Mouse (Mus musculus): ENCODE data around the gene Ivl. TPM values are rescaled to one million over a fixed set of nuclear protein-coding genes. Genes with fewer than 3 reads are reported as not detected.

The Ivl gene
- polyA plus RNA-seq, 1 experiment: not detected

- H3K27ac ChIP-seq (ENCODE audit: insufficient read depth, low read length): no peak overlapping the region
- TF ChIP-seq POLR2A (IDR thresholded peaks at IDR 0.05; ENCODE audit: extremely low read depth, insufficient read depth, low read length) (no peak), CTCF (IDR thresholded peaks at IDR 0.05; ENCODE audit: extremely low read depth, insufficient read depth, low read length) (no peak)
Measured at GRCm38 (mm10) chr3:92585055-92585454, 11.5 kb upstream of the Ivl start.

GRCm38 (mm10) chr3:92583164-92583826 lies 9.8 kb upstream of the Ivl start:
- no peaks in the 10 kb centered on the region for H3K4me1 ChIP-seq (ENCODE audit: control insufficient read depth, insufficient read depth, low read length)
- no peak overlapping the region for H3K4me3 ChIP-seq (ENCODE audit: insufficient read depth, low read length)
- no peak overlapping the region for H3K27ac ChIP-seq (ENCODE audit: insufficient read depth, low read length)
- no peak for TF ChIP-seq POLR2A (IDR thresholded peaks at IDR 0.05; ENCODE audit: extremely low read depth, insufficient read depth, low read length)
- no peak for TF ChIP-seq CTCF (IDR thresholded peaks at IDR 0.05; ENCODE audit: extremely low read depth, insufficient read depth, low read length)

More at GRCm38 (mm10) chr3:92585055-92585454, 11.5 kb upstream of the Ivl start:
- H3K4me3 ChIP-seq (ENCODE audit: insufficient read depth, low read length): no peak overlapping the region
- no peaks in the 10 kb centered on the region for H3K4me1 ChIP-seq (ENCODE audit: control insufficient read depth, insufficient read depth, low read length)

GRCm38 (mm10) chr3:92579508-92579907 lies 6.0 kb upstream of the Ivl start:
- Histone ChIP-seq H3K27ac (ENCODE audit: insufficient read depth, low read length) (no peak overlapping the region), H3K4me3 (ENCODE audit: insufficient read depth, low read length) (no peak overlapping the region), H3K4me1 (ENCODE audit: control insufficient read depth, insufficient read depth, low read length) (no peaks in the 10 kb centered on the region)
- TF ChIP-seq POLR2A (IDR thresholded peaks at IDR 0.05; ENCODE audit: extremely low read depth, insufficient read depth, low read length) (no peak), CTCF (IDR thresholded peaks at IDR 0.05; ENCODE audit: extremely low read depth, insufficient read depth, low read length) (no peak)

DNA sequence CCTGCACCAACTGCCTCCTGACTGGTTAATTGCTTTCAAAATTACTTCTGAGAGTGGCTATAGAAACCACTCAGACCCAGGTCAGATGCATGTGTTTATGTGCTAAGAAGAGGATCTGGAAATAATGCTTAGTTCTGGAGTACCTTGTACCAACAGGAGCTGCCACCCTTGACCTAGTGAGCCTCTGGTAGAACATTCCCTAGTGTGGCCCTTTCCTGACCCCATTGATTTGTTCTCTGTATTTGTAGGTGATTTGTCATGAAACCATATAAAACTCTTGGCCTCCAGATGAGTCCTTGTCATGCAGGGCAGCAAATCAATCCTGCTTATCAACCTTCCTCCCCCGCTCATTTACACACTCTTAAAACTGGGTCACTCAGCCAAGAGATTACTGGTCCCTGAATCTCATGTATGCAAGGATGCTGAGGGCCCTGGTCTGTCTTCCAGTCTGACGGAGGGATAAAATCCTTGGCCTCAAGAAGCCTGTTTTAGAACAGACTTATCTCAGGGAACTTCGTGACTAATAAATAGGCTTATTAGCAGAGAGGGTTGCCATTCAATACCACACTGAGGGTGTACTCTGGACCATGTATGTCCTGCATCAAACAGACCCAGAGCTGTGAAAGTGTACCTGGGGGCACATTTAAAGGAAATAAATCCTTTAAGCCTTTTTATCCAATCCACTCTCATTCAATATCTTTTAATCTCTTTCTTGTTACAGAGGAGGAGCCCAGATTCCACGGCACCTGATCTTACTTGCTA lies 5.3 kb upstream of the Ivl start:
- Histone ChIP-seq H3K4me1 (ENCODE audit: control insufficient read depth, insufficient read depth, low read length) (no peaks in the 10 kb centered on the region), H3K4me3 (ENCODE audit: insufficient read depth, low read length) (no peak overlapping the region), H3K27ac (ENCODE audit: insufficient read depth, low read length) (no peak overlapping the region)
- no peak for TF ChIP-seq CTCF (IDR thresholded peaks at IDR 0.05; ENCODE audit: extremely low read depth, insufficient read depth, low read length)
- TF ChIP-seq POLR2A (IDR thresholded peaks at IDR 0.05; ENCODE audit: extremely low read depth, insufficient read depth, low read length): no peak

- H3K4me3 ChIP-seq (ENCODE audit: insufficient read depth, low read length): no peak overlapping the region
- no peak overlapping the region for H3K27ac ChIP-seq (ENCODE audit: insufficient read depth, low read length)
- no peaks in the 10 kb centered on the region for H3K4me1 ChIP-seq (ENCODE audit: control insufficient read depth, insufficient read depth, low read length)
- TF ChIP-seq POLR2A (IDR thresholded peaks at IDR 0.05; ENCODE audit: extremely low read depth, insufficient read depth, low read length) (no peak), CTCF (IDR thresholded peaks at IDR 0.05; ENCODE audit: extremely low read depth, insufficient read depth, low read length) (no peak)
Measured at GRCm38 (mm10) chr3:92572514-92573155, 900 bp downstream of the Ivl start.

GRCm38 (mm10) chr3:92568752-92569151 lies 4.8 kb downstream of the Ivl start:
- Histone ChIP-seq H3K4me1 (ENCODE audit: control insufficient read depth, insufficient read depth, low read length) (no peaks in the 10 kb centered on the region), H3K27ac (ENCODE audit: insufficient read depth, low read length) (no peak overlapping the region)
- no peak for TF ChIP-seq CTCF (IDR thresholded peaks at IDR 0.05; ENCODE audit: extremely low read depth, insufficient read depth, low read length)
- no peak for TF ChIP-seq POLR2A (IDR thresholded peaks at IDR 0.05; ENCODE audit: extremely low read depth, insufficient read depth, low read length)

DNA sequence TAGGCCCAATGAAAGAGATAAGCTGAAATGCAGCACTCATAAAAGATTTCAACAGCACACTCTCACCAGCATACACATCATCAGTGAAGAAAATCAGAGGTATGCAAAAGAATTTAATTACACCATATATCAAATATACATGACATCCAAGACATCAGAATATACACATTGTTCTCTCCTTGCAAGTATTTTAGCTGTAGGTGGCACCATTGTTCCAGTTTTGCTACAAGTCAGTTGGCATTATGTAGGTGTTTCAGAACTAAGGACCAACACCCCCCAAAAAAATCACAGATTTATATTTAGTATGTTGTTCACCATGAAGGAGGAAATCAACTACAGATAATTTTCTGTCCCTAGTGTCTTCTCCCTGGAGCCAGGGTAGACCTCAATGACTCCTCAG lies 8.1 kb downstream of the Ivl start:
- Histone ChIP-seq H3K4me3 (ENCODE audit: insufficient read depth, low read length) (no peak overlapping the region), H3K27ac (ENCODE audit: insufficient read depth, low read length) (no peak overlapping the region), H3K4me1 (ENCODE audit: control insufficient read depth, insufficient read depth, low read length) (no peaks in the 10 kb centered on the region)
- TF ChIP-seq POLR2A (IDR thresholded peaks at IDR 0.05; ENCODE audit: extremely low read depth, insufficient read depth, low read length): no peak
- no peak for TF ChIP-seq CTCF (IDR thresholded peaks at IDR 0.05; ENCODE audit: extremely low read depth, insufficient read depth, low read length)

More at GRCm38 (mm10) chr3:92568752-92569151, 4.8 kb downstream of the Ivl start:
- H3K4me3 ChIP-seq (ENCODE audit: insufficient read depth, low read length): no peak overlapping the region

GRCm38 (mm10) chr3:92534411-92534810 lies 39.1 kb downstream of the Ivl start, which contains the start of gene 2310046K23Rik:
Gene 2310046K23Rik, minus strand, starts transcription at chr3:92534511.
- Histone ChIP-seq H3K4me1 (ENCODE audit: control insufficient read depth, insufficient read depth, low read length) (no peaks in the 10 kb centered on the region), H3K4me3 (ENCODE audit: insufficient read depth, low read length) (no peak within 1 kb of the TSS)
- TF ChIP-seq CTCF (IDR thresholded peaks at IDR 0.05; ENCODE audit: extremely low read depth, insufficient read depth, low read length) (no peak), POLR2A (IDR thresholded peaks at IDR 0.05; ENCODE audit: extremely low read depth, insufficient read depth, low read length) (no peak)

More at GRCm38 (mm10) chr3:92534411-92534810, 39.1 kb downstream of the Ivl start, which contains the start of gene 2310046K23Rik:
- H3K27ac ChIP-seq (ENCODE audit: insufficient read depth, low read length): no peak within 1 kb of the TSS

Other genes with a start within 250 kb of the Ivl start
- gene Sprr2d, start 234.6 kb downstream of the Ivl start, polyA plus RNA-seq (2012; rRNA removed): not detected in 2 replicates
- gene Sprr2e, start 221.6 kb downstream of the Ivl start, polyA plus RNA-seq (2012; rRNA removed): not detected in 2 replicates
- not detected in 2 replicates for gene Sprr2f, start 208.5 kb downstream of the Ivl start, polyA plus RNA-seq (2012; rRNA removed)
- gene Sprr2h, start 188.1 kb downstream of the Ivl start, polyA plus RNA-seq (2012; rRNA removed): not detected in 2 replicates
- gene Sprr2i, start 165.7 kb downstream of the Ivl start, polyA plus RNA-seq (2012; rRNA removed): not detected in 2 replicates
- gene Sprr2j-ps, start 155.7 kb downstream of the Ivl start, polyA plus RNA-seq (2012; rRNA removed): not detected in 2 replicates
- 11.5 TPM in 2 replicates for gene Gm9774, start 144.3 kb downstream of the Ivl start, polyA plus RNA-seq (2012; rRNA removed)
- not detected in 2 replicates for gene Sprr2k, start 141.2 kb downstream of the Ivl start, polyA plus RNA-seq (2012; rRNA removed)
- not detected in 2 replicates for gene Sprr1b, start 134.9 kb downstream of the Ivl start, polyA plus RNA-seq (2012; rRNA removed)
- gene Sprr3, start 115.0 kb downstream of the Ivl start, polyA plus RNA-seq (2012; rRNA removed): not detected in 2 replicates
- 0.26 and 0.42 TPM in 2 replicates for gene Sprr1a, start 87.8 kb downstream of the Ivl start, polyA plus RNA-seq (2012; rRNA removed)
- gene Sprr4, start 73.2 kb downstream of the Ivl start, polyA plus RNA-seq (2012; rRNA removed): not detected in 2 replicates
- gene 2310046K23Rik, start 39.2 kb downstream of the Ivl start, polyA plus RNA-seq (2012; rRNA removed): not detected in 2 replicates
- not detected in 2 replicates for gene Smcp, start 15.3 kb upstream of the Ivl start, polyA plus RNA-seq (2012; rRNA removed)
- gene 2210017I01Rik, start 33.8 kb upstream of the Ivl start, polyA plus RNA-seq (2012; rRNA removed): not detected in 2 replicates
- not detected in 2 replicates for gene Lce6a, start 47.9 kb upstream of the Ivl start, polyA plus RNA-seq (2012; rRNA removed)
- not detected in 2 replicates for gene Lce1a1, start 74.6 kb upstream of the Ivl start, polyA plus RNA-seq (2012; rRNA removed)
- not detected in 2 replicates for gene Lce1b, start 83.2 kb upstream of the Ivl start, polyA plus RNA-seq (2012; rRNA removed)
- not detected in 2 replicates for gene Lce1a2, start 96.6 kb upstream of the Ivl start, polyA plus RNA-seq (2012; rRNA removed)
- gene Lce1c, start 105.5 kb upstream of the Ivl start, polyA plus RNA-seq (2012; rRNA removed): not detected in 2 replicates
- not detected in 2 replicates for gene Lce1d, start 113.5 kb upstream of the Ivl start, polyA plus RNA-seq (2012; rRNA removed)
- gene Lce1e, start 135.3 kb upstream of the Ivl start, polyA plus RNA-seq (2012; rRNA removed): not detected in 2 replicates
- not detected in 2 replicates for gene Lce1f, start 146.6 kb upstream of the Ivl start, polyA plus RNA-seq (2012; rRNA removed)
- not detected in 2 replicates for gene Gm38119, start 165.4 kb upstream of the Ivl start, polyA plus RNA-seq (2012; rRNA removed)
- not detected in 2 replicates for gene Lce1g, start 178.6 kb upstream of the Ivl start, polyA plus RNA-seq (2012; rRNA removed)
- gene Lce1h, start 191.3 kb upstream of the Ivl start, polyA plus RNA-seq (2012; rRNA removed): not detected in 2 replicates
- not detected in 2 replicates for gene Lce1i, start 205.2 kb upstream of the Ivl start, polyA plus RNA-seq (2012; rRNA removed)
- not detected in 2 replicates for gene Lce1j, start 216.8 kb upstream of the Ivl start, polyA plus RNA-seq (2012; rRNA removed)
- gene Lce1k, start 234.2 kb upstream of the Ivl start, polyA plus RNA-seq (2012; rRNA removed): not detected in 2 replicates